Mouse (Mus musculus): Measurements from ENCODE around the gene Ercc6. TPM values are rescaled to one million over a fixed set of nuclear protein-coding genes. Genes with fewer than 3 reads are reported as not detected.
A peak's percentile ranks its signal among the peaks of the same experiment; 100 is the strongest.

Ercc6 gene
- polyA plus RNA-seq, 1 experiment = 12.0 TPM

DNA sequence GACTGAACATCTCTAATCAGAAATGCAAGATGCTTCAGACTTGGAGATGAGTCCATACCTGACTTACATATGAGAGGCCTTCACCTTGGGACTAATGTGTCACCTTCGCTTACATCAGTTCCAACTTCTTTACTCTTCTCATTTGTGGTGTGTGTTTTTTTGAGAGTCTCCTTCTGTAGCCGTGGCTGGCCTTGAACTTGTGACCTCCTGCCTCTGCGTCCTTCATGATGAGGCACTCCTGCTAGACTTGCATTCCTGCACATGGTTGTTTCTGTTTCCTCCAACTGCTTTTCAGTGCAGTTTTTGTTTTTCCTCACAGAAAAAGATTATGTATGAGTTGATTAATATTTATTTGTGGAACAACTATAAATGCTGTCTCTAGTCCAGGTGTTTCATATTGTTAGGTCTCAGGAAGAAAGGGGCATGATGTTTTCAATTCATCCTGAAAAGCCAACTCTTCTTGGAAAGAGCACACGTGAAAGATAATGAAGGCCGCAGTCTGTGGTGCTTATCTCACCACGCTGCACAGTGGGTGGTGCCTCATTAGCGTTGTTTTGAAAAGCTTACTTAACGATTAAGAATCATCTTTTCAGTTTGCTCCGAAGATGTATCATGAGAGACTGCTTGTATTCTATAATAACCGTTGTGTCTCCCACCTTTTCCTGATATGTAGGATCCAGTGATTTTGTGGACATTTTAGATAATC lies 40.0 kb downstream of the Ercc6 start:
- Histone ChIP-seq H3K4me1 (ENCODE audit: control insufficient read depth, insufficient read depth, low read length) (no peaks in the 10 kb centered on the region), H3K4me3 (ENCODE audit: insufficient read depth, low read length) (no peak overlapping the region), H3K27ac (ENCODE audit: insufficient read depth, low read length) (no peak overlapping the region)
- TF ChIP-seq POLR2A (IDR thresholded peaks at IDR 0.05; ENCODE audit: extremely low read depth, insufficient read depth, low read length) = no peak
- TF ChIP-seq CTCF (IDR thresholded peaks at IDR 0.05; ENCODE audit: extremely low read depth, insufficient read depth, low read length) = no peak

DNA sequence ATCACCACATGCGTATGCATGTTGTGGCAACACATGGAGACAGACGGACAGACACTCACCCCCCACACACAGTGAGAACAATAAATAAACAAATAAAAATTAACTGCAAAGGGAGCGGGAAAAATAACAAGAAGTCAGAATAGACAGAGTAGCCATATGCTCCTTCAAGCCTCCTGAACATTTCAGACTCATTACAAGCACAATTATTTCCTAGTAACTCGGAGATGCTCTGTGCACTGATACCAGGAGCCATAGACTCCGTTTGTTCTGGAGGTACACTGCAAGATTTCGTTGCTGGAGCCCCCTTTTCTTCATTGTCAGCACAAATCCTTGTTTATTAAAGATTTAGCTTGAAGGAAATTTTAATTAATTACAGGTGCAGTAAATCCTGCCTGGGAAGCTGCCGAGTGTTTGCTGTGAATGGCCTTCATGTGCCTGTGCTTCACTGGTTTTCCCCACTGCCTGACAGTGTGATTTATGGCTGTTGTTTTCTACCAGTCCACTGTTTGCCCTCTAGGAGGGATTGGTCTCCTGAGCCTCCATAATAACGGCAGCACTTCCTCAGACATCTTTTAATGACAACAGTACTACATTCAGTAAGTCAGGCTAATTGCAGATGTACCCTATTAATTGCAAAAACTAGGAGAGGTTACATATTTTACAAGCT lies 41.7 kb downstream of the Ercc6 start:
- no peak overlapping the region for H3K27ac ChIP-seq (ENCODE audit: insufficient read depth, low read length)
- no peak overlapping the region for H3K4me3 ChIP-seq (ENCODE audit: insufficient read depth, low read length)
- TF ChIP-seq CTCF (IDR thresholded peaks at IDR 0.05; ENCODE audit: extremely low read depth, insufficient read depth, low read length) = no peak
- TF ChIP-seq POLR2A (IDR thresholded peaks at IDR 0.05; ENCODE audit: extremely low read depth, insufficient read depth, low read length) = no peak
- no peaks in the 10 kb centered on the region for H3K4me1 ChIP-seq (ENCODE audit: control insufficient read depth, insufficient read depth, low read length)

- TF ChIP-seq CTCF (IDR thresholded peaks at IDR 0.05; ENCODE audit: extremely low read depth, insufficient read depth, low read length) (no peak), POLR2A (IDR thresholded peaks at IDR 0.05; ENCODE audit: extremely low read depth, insufficient read depth, low read length) (no peak)
- no peak overlapping the region for H3K27ac ChIP-seq (ENCODE audit: insufficient read depth, low read length)
Observed at GRCm38 (mm10) chr14:32561428-32561827, 48.1 kb downstream of the Ercc6 start.

DNA sequence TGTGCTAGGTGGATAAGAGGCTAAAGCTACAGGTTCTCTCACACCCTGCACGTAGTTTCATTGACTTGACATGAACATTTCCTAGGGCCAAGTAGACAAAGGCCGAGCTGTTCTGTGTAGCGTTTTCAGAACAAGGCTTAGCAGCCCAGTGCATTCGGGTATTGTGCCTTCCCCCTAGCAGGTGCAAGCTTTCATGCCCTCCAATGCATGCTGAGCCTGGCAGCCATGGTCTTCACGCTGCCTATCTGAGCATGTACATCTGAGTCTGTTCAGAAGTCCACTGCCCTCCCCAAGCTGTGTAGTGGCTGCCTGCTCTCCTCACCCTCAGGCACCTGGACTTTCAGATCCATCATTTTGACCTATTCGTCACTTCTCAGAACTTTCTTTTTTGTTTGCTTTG lies 50.3 kb downstream of the Ercc6 start:
- TF ChIP-seq CTCF (IDR thresholded peaks at IDR 0.05; ENCODE audit: extremely low read depth, insufficient read depth, low read length) (no peak), POLR2A (IDR thresholded peaks at IDR 0.05; ENCODE audit: extremely low read depth, insufficient read depth, low read length) (no peak)
- Histone ChIP-seq H3K4me3 (ENCODE audit: insufficient read depth, low read length) (no peak overlapping the region), H3K27ac (ENCODE audit: insufficient read depth, low read length) (no peak overlapping the region), H3K4me1 (ENCODE audit: control insufficient read depth, insufficient read depth, low read length) (no peaks in the 10 kb centered on the region)

More at GRCm38 (mm10) chr14:32561428-32561827, 48.1 kb downstream of the Ercc6 start:
- Histone ChIP-seq H3K4me1 (ENCODE audit: control insufficient read depth, insufficient read depth, low read length) (no peaks in the 10 kb centered on the region), H3K4me3 (ENCODE audit: insufficient read depth, low read length) (no peak overlapping the region)

GRCm38 (mm10) chr14:32572519-32572918 lies 59.2 kb downstream of the Ercc6 start:
- Histone ChIP-seq H3K4me1 (ENCODE audit: control insufficient read depth, insufficient read depth, low read length) (no peaks in the 10 kb centered on the region), H3K27ac (ENCODE audit: insufficient read depth, low read length) (no peak overlapping the region), H3K4me3 (ENCODE audit: insufficient read depth, low read length) (no peak overlapping the region)
- TF ChIP-seq POLR2A (IDR thresholded peaks at IDR 0.05; ENCODE audit: extremely low read depth, insufficient read depth, low read length) = no peak
- peak; percentile 34 for TF ChIP-seq CTCF (IDR thresholded peaks at IDR 0.05; ENCODE audit: extremely low read depth, insufficient read depth, low read length)

GRCm38 (mm10) chr14:32578420-32578819 lies 65.1 kb downstream of the Ercc6 start:
- TF ChIP-seq CTCF (IDR thresholded peaks at IDR 0.05; ENCODE audit: extremely low read depth, insufficient read depth, low read length) (no peak), POLR2A (IDR thresholded peaks at IDR 0.05; ENCODE audit: extremely low read depth, insufficient read depth, low read length) (no peak)
- H3K4me3 ChIP-seq (ENCODE audit: insufficient read depth, low read length) = no peak overlapping the region
- no peak overlapping the region for H3K27ac ChIP-seq (ENCODE audit: insufficient read depth, low read length)
- H3K4me1 ChIP-seq (ENCODE audit: control insufficient read depth, insufficient read depth, low read length) = no peaks in the 10 kb centered on the region

DNA sequence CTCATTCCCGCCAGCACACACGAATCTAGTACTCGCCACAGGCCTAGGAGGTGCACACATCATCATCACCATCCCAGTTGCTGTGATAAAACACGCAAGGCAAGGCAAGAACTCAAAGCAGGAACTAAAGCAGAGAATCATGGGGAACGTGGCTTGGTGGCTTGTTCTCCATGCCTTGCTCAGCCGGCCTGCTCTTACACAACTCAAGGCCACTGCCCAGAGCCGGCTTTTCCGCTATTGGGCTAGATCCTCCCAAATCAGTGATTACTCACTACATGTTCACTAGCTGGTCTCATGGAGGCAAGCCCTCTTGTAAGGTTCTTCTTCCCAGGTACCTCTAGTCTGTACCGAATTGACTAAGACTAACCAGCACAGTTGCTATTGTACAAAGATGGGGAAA lies 70.4 kb downstream of the Ercc6 start:
- Histone ChIP-seq H3K27ac (ENCODE audit: insufficient read depth, low read length) (no peak overlapping the region), H3K4me3 (ENCODE audit: insufficient read depth, low read length) (no peak overlapping the region), H3K4me1 (ENCODE audit: control insufficient read depth, insufficient read depth, low read length) (no peaks in the 10 kb centered on the region)
- TF ChIP-seq POLR2A (IDR thresholded peaks at IDR 0.05; ENCODE audit: extremely low read depth, insufficient read depth, low read length) (no peak), CTCF (IDR thresholded peaks at IDR 0.05; ENCODE audit: extremely low read depth, insufficient read depth, low read length) (no peak)

DNA sequence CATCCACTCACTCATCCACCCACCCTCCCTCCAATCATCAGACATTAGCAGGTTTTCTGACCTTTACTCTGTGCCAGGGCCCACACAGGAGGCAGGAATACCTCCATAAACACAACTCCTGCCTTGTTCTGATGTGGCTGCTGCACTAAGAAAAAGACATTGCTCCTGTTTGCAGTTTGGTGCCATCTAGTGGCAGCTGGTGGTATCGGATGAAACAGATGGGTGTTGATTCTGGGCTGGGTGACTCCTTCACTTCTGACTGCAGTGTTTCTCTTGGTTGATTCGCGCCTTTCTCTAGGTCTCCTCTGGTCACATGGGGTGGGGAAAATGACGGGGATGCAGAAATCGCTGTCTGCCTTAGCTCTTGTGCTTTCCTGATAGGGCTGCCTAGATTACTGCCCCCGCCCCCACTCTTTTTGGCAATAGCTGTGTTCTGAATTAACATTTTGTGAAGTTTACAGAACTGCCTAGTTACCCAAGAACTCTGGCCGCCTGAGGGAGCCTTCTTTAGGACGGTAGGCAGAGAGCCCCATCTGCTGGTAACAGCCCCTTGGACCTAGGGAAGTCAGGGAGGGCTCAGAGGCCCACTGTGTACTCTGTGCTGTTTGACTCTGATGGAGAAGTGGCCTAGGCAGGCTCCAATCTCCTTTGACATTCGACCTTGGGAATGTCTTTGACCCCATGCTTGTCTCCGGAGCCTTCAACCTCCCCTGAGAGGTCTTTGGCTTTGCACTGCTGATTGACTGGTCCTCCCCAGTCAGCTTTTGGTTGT lies 73.9 kb downstream of the Ercc6 start:
- no peaks in the 10 kb centered on the region for H3K4me1 ChIP-seq (ENCODE audit: control insufficient read depth, insufficient read depth, low read length)
- TF ChIP-seq POLR2A (IDR thresholded peaks at IDR 0.05; ENCODE audit: extremely low read depth, insufficient read depth, low read length) (no peak), CTCF (IDR thresholded peaks at IDR 0.05; ENCODE audit: extremely low read depth, insufficient read depth, low read length) (peak; percentile 83)

GRCm38 (mm10) chr14:32590377-32590776 lies 77.1 kb downstream of the Ercc6 start:
- Histone ChIP-seq H3K27ac (ENCODE audit: insufficient read depth, low read length) (no peak overlapping the region), H3K4me3 (ENCODE audit: insufficient read depth, low read length) (no peak overlapping the region), H3K4me1 (ENCODE audit: control insufficient read depth, insufficient read depth, low read length) (no peaks in the 10 kb centered on the region)
- no peak for TF ChIP-seq POLR2A (IDR thresholded peaks at IDR 0.05; ENCODE audit: extremely low read depth, insufficient read depth, low read length)
- no peak for TF ChIP-seq CTCF (IDR thresholded peaks at IDR 0.05; ENCODE audit: extremely low read depth, insufficient read depth, low read length)

More for the DNA sequence above, 73.9 kb downstream of the Ercc6 start:
- Histone ChIP-seq H3K4me3 (ENCODE audit: insufficient read depth, low read length) (no peak overlapping the region), H3K27ac (ENCODE audit: insufficient read depth, low read length) (no peak overlapping the region)
